Mouse (Mus musculus): Measurements from ENCODE around the gene Abcb8.

GRCm38 (mm10) chr5:24446630-24447029 lies 53.2 kb downstream of the Abcb8 start:
- TF ChIP-seq CTCF (IDR thresholded peaks at IDR 0.05; ENCODE audit: low read depth), result no peak
- TF ChIP-seq EP300 (IDR thresholded peaks at IDR 0.05; ENCODE audit: low read depth), result no peak

Measured in liver, embryonic 14.5 days (tissue).